Comparison of ENCODE assay signal across 9 mouse cellular contexts in genomic region chr11:54060316-54060715, GRCm38 (mm10). TPM values are rescaled to one million over a fixed set of nuclear protein-coding genes. Genes with fewer than 3 reads are reported as not detected.
A peak's percentile ranks its signal among the peaks of the same experiment; 100 is the strongest.
DNase-seq lines count a peak whose midpoint lies in the region; ATAC-seq lines count a peak whose summit lies in the region.
"Had no signal": no experiment of that assay in that cellular context is flagged by ENCODE, and none has a peak within 500 bp of the region (broad histone marks: within the 10 kb centered on the region; RNA-seq: fewer than 3 reads in every experiment).

No protein-coding gene starts in this region.

- H3K4me2 ChIP-seq in limb, embryonic 15.5 days: peak overlapping the region; percentile 22
- no peak overlapping the region for H3K4me2 ChIP-seq in liver, embryonic 11.5 days

- peaks cover 16% of the 10 kb centered on the region for H3K36me3 ChIP-seq in limb, embryonic 15.5 days
- H3K36me3 ChIP-seq in liver, embryonic 11.5 days (ENCODE audit: control insufficient read depth, insufficient read depth, low read length): no peaks in the 10 kb centered on the region

- no peaks in the 10 kb centered on the region for H3K9me3 ChIP-seq in limb, embryonic 15.5 days
- no peaks in the 10 kb centered on the region for H3K9me3 ChIP-seq in liver, embryonic 11.5 days (ENCODE audit: control insufficient read depth, low read length)

- DNase-seq in MN1 (ENCODE audit: low spot score): peak; percentile 88
- DNase-seq in embryo, embryonic 11 days: peak; percentile 64
- DNase-seq in heart, postnatal 4 days: peak; percentile 57
- DNase-seq in yolk sac, embryonic 10.5 days (ENCODE audit: low spot score): peak; percentile 74
- DNase-seq in thymus, postnatal 10 days (ENCODE audit: low spot score in 2 of 2): no peak
- DNase-seq in liver, embryonic 11.5 days (ENCODE audit: low spot score): no peak
- DNase-seq in spleen, postnatal 14 days (ENCODE audit: low spot score in 2 of 2): no peak

- peaks cover 85% of the 10 kb centered on the region for H3K4me1 ChIP-seq in limb, embryonic 15.5 days
- H3K4me1 ChIP-seq in liver, embryonic 11.5 days (replicated peaks; ENCODE audit: control insufficient read depth, insufficient read depth, low read length): peaks cover 11% of the 10 kb centered on the region

- no peak overlapping the region for H3K4me3 ChIP-seq in limb, embryonic 15.5 days
- no peak overlapping the region for H3K4me3 ChIP-seq in liver, embryonic 11.5 days (ENCODE audit: low read depth, low read length)

- peak overlapping the region; percentile 82 for H3K27ac ChIP-seq in limb, embryonic 15.5 days
- H3K27ac ChIP-seq in liver, embryonic 11.5 days (ENCODE audit: low read depth, low read length): no peak overlapping the region; the same call in 1 of the 2 replicates
- H3K27ac ChIP-seq: macrophage had no signal

- ATAC-seq in limb, embryonic 15.5 days (ENCODE audit: insufficient number of reproducible peaks, low FRiP score, low TSS enrichment, low read depth): peak; percentile 84
- ATAC-seq in liver, embryonic 11.5 days (replicated peaks; ENCODE audit: low FRiP score): no peak

- no peaks in the 10 kb centered on the region for H3K27me3 ChIP-seq in limb, embryonic 15.5 days
- H3K27me3 ChIP-seq in liver, embryonic 11.5 days (replicated peaks; ENCODE audit: control insufficient read depth, insufficient read depth, low read length): peaks cover 2% of the 10 kb centered on the region; the same call in 1 of the 2 replicates

- WGBS in limb, embryonic 15.5 days: 15% methylated on average over 9 of the region's 9 CpGs
- 36% methylated on average over 9 of the region's 9 CpGs for whole genome bisulfite sequencing in liver, embryonic 11.5 days

- no peak overlapping the region for H3K9ac ChIP-seq in limb, embryonic 15.5 days
- no peak overlapping the region for H3K9ac ChIP-seq in liver, embryonic 11.5 days (ENCODE audit: low read depth, low read length)

RNA-seq across cellular contexts. Expression of gene Pdlim4, which starts 8.5 kb away (rescaled TPM):
- 10 to 100 TPM; 25.4 to 26.8 TPM for total RNA-seq in heart, postnatal 4 days (2021)
- polyA plus RNA-seq in limb, embryonic 15.5 days (2015; fragmentation: Nextera tagmentation; extraction: Ambion mirVana): 125 and 136 TPM in 2 replicates
- 13.1 and 13.2 TPM in 2 replicates for polyA plus RNA-seq in liver, embryonic 11.5 days (2014; fragmentation: Nextera tagmentation; extraction: Ambion mirVana)

RNA-seq across cellular contexts. Expression of gene Slc22a4, which starts 32.4 kb away (rescaled TPM):
- total RNA-seq in heart, postnatal 4 days (2021): 1 to 10 TPM in 1 of 2 experiments, under 1 TPM in 1; 0.86 to 1.4 TPM
- 6.9 and 7.9 TPM in 2 replicates for polyA plus RNA-seq in limb, embryonic 15.5 days (2015; fragmentation: Nextera tagmentation; extraction: Ambion mirVana)
- polyA plus RNA-seq in liver, embryonic 11.5 days (2014; fragmentation: Nextera tagmentation; extraction: Ambion mirVana): 20.6 and 21.5 TPM in 2 replicates

RNA-seq across cellular contexts. Expression of gene P4ha2, which starts 39.6 kb away (rescaled TPM):
- total RNA-seq in heart, postnatal 4 days (2021): 10 to 100 TPM; 24.6 to 28.1 TPM
- polyA plus RNA-seq in limb, embryonic 15.5 days (2015; fragmentation: Nextera tagmentation; extraction: Ambion mirVana): 132 and 149 TPM in 2 replicates
- 24.3 and 25.7 TPM in 2 replicates for polyA plus RNA-seq in liver, embryonic 11.5 days (2014; fragmentation: Nextera tagmentation; extraction: Ambion mirVana)

Comparison
In these comparisons a context has a peak if more than half of its experiments do, and no peak if none do; other contexts are left out.
1. DNase-seq: peak in MN1 (single experiment), embryo, embryonic 11 days (single experiment), heart, postnatal 4 days (single experiment) and yolk sac, embryonic 10.5 days (single experiment); none in thymus, postnatal 10 days (0 of 2), liver, embryonic 11.5 days (single experiment) and spleen, postnatal 14 days (0 of 2).